Mouse (Mus musculus) thymus, adult 2 months (tissue): Measurements from ENCODE around the gene Per1.

Experiments used
- CTCF ChIP-seq: fragments of 200-500 bp; IDR thresholded peaks from 2 replicates; pipeline ENCODE4 v1.5.1; 2012; ENCODE audit warnings: mild to moderate bottlenecking, control low read depth, low read length, moderate library complexity, borderline replicate concordance; ENCODE audit not compliant: control insufficient read depth, poor library complexity, insufficient read depth; ENCODE audit errors: extremely low read depth
- POLR2A ChIP-seq: fragments of 200-500 bp; IDR thresholded peaks from 2 replicates; pipeline ENCODE4 v1.6.1; 2012; ENCODE audit warnings: mild to moderate bottlenecking, low read length, control low read depth, moderate library complexity; ENCODE audit not compliant: control insufficient read depth, poor library complexity, insufficient read depth; ENCODE audit errors: extremely low read depth

GRCm38 (mm10) chr11:69078805-69079438 lies 16.1 kb upstream of the Per1 start:
- no peak for TF ChIP-seq POLR2A
- TF ChIP-seq CTCF: no peak
